Mouse (Mus musculus) urinary bladder, adult 18-20 months (tissue): ENCODE measurements around the gene Hmx1.
A peak's percentile ranks its signal among the peaks of the same experiment; 100 is the strongest.

Experiments used
- DNase-seq, 2 experiments: peaks; one replicate each; pipeline ENCODE4 v3.0.0; 2022; ENCODE audit warnings: low spot score in 2 of 2, mixed read lengths in 2 of 2

Hmx1 gene

DNA sequence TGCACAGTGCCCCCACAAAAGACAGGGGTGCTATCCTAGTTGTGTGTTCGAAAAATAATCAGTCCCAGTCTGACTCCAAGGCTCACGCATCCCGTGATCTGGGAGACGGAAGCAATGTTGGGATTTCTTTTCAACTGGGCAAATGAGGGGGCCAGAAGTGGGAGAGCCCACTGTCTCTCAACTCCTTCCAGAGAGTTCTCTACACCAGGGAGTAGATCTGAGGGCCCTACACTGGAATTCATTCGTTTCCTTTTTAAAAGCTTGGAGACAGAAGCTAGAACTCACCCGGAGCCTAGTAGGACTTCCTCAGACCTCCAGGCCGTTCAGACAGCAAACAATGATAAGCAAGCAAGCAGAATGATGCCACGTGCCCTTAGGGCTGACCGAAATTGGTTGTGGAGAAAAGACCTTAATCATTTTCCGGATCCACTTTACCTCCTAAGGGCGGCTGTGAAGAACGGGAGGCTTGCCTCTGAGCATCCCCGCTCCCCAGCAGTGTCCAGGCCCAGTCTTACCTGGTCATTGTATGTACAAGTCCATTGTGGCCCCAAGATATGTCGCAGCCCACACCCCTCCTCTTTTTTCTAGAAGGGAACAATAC, 9.5 kb downstream of the Hmx1 start:
- no peak for DNase-seq

DNA sequence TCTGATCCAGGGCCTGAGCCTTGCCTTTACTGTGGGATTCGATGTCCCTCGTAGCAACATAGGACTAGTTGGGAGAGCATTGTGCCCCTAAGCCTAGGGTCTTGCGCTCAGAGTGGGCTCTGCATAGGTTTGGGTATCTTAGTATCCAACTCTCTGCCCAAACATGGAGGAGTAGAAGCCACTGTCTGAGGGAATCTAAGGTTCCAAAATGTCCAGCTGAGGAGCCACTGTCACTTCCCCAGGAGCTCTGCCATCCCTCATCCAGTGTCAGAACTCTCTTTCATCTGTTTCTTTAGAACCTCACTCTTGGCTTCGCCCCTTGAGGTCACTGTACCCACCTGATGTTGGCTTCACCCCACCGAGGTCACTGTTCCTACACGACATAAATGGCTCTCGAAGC, 10.2 kb downstream of the Hmx1 start:
- DNase-seq = no peak

DNA sequence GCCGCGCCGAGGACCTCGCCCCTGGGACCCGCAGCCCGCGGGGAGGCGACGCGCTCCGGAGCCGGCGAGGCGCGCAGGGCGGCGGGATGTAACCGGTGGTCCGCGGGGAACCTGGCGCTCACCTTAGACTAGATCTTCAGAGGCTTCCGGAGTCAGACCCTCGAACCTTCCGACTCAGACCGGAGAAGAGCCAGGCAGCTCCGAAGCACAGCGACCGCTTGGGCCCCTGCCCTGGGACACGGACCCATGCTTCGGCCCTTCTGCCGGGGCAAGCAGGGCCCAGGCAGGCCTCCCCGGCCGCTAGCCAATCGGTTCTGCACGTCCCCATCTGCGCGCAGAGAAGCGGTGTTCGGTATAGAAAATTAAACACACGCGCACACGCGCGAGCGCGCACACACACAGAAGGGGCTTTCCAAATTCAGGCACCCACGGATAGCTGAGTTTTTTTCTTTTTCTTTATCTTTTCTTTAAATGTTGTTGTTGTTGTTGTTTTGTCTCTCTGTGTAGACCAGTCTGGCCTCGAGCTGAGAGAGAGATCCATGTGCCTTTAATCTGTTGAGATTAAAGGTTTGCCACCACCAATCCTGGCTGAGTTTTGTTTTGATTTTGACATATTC, 10.9 kb downstream of the Hmx1 start:
- DNase-seq = no peak

DNA sequence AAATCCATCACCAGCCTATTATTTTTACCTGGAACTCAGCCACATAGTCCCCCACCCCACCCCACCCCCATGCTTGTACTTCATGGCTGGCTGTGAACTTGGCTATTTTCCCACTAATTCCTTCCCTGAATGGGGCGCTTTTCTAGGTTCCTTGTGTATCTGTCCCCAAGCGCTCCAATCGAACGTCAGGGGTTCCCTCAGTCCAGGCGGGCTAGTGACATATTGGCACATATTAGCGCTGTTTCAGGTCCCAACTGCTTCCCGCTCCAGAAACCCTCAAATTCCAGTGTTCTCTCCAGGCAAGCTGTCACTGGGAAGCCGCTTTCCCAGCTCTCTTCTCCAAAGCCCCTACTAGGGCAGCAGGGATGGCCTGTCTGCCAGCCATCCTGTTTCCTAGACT, 12.3 kb downstream of the Hmx1 start:
- no peak for DNase-seq

DNA sequence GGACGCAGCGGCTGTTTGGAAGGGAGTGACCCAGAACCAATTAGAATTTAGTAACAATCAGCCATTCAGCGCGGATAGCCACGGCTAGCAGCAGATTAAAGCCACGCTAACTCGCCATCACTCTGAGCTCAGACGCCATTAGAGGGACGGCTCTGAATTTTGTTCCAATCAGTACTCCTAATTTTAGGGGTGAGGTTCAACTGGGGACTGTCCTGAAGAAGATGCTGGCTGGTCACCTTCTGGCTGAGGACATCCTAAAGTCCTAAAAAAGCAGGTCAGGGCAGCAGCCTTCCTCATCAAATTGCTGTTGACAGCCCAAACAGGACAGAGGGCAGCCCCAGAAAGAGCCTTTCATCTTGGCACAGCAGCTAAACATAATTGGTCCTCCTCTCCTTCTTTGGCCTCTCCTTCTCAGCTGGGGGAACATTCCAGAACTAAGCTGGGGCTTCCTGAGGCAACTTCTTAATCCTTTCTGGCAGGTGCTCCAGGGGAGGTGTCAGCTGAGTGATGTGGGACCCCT, 18.6 kb downstream of the Hmx1 start:
- DNase-seq = no peak

DNA sequence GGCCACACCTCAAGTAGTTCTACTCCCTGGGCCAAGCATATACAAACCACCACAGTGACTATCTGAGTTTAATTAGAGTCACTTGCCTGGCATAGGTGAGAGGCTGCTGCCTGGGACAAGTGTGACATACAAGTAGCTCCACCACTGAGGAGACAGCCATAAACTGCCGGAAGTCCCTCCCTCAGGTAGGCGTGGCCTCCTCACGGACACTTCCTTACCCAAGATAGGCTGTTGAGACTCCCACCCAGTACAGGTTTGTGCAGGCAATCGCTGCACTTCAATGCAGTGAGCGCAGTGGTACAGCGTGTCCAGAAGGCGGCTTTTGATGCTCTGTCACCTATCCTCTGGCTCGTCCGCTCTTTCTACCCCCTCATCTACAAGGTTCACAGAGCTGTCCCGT, 22.1 kb downstream of the Hmx1 start:
- no peak for DNase-seq

DNA sequence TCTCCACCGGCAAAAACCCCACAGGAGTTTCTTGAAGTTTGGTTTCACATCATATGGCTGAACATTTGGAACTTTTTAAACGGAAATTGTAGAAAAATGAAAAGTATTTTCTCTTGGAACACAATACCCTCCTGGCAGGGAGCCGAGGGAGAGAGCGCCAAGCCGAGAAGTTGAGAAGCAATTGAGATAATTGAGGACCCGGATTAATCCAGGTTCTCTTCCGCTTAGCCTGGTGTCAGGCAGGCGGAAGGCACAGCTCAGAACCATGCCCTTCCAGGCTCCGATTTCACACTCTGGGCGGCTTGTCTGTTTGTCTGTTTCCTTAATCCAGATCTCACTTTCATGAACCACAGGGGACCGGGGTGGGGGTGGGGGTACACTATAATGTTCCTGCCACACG, 23.9 kb downstream of the Hmx1 start:
- DNase-seq = no peak

DNA sequence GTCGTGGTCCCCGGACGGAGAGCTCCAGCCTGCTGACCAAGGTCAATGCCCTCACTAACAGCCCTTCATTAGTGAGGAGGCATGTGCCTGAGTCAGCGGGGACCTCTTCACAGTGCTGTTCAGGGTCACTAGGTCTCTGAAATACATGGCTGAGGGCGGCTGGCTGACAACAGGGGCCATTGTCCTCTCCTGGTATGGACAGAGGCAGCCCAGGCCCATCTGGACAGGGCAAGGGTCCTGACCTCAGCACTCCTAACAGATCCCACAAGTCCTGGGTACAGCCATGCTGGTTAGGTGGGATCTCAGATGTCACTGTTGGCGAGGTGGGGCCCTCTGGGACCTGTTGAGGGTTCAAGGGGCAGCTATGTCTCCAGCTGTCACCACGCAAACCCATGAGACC, 28.8 kb downstream of the Hmx1 start:
- DNase-seq = no peak

DNA sequence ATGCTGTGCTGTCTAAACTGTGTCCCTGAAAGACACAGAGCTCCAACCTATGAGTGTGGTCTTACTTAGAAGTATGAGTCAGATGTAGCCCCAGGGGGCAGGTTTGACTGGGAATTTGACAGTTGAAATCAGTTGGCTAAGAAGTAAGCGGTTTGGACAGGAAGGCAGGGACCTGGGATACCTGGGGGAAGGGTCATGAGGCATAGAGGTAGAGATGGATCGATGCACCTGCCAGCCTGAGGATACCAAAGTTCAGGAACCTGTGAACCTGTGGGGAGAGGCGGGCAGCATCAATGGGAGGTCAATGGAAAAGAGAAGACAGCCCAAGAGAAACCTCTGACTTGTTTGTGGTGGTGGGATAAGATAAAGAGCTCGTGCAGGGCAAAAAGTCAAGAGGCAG, 32.7 kb downstream of the Hmx1 start:
- DNase-seq = no peak

DNA sequence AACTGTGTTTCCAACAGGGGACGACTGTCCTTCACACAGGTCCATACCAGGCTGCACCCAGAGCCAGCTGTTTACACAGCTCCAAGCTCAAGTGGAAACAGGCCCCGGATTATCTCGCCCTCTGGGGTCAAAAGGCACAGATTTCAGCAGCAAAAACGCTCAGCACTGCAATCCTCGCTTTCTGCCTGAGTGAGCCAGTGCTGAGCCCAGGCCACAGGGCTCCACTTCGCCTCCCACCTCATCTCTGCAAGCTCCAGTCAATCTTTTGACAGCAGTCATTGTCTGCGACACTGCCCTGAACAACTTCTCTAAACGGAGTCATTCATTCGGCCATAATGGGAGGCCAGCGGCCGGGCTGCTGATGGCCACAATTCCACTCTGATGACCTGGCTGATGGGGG, 36.3 kb downstream of the Hmx1 start:
- peak in 1 of 2 experiments; percentile 2 for DNase-seq

DNA sequence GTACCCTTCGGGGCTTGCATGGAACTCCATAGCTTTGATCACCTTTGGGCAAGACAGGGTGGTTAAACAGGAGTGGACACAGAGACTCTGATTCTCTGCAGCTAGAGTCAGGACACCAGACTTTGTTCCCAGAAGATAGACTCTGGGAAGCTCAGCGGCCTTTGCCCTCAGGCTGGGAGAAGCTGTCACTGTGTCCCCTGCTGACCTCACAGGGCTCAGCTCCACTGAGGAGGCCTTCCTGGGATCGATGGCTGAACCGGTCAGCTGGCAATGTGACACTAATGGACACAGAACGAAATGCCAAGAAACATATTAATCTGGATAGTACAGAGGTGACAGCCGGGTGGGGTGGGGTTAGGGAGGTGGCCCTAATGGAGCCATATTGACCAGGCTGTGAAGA, 39.0 kb downstream of the Hmx1 start:
- DNase-seq = no peak

DNA sequence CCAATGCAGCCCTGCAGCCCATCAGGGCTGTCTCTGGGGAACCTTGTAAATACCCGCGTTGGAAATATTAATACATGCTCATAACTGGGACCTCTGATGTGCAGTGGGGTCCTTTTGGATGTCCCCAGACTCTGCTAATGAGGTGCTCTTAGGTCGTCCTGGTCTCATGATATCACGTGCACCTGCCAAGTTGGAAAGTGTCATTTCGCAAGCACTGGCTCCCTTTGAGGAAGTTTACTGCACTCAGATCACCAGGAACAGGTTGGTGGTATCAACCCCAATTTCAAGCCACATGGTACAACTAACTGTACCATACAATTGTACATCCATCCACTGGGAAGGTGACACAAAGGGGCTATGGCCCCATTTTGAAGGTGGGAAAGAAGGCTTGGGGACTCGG, 39.5 kb downstream of the Hmx1 start:
- no peak for DNase-seq

DNA sequence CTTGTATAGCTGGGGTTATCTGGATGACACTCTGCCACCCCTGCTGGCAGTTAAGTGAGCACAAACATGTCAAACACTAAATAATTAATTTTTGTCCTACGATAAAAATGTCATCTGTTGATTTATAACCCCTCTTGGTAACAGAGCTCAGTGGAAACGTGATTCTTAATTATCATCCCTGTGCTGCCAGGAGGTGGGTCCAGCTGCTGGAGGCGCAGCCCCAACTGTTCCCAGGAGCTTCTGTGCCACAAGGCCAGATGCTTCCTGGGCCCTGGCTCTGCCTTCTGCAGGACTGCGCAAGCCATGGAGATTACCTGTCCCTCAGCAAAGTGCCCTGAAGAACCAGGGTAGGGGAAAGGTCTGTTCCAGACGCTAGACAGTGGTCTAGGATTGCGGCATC, 43.2 kb downstream of the Hmx1 start:
- no peak for DNase-seq

DNA sequence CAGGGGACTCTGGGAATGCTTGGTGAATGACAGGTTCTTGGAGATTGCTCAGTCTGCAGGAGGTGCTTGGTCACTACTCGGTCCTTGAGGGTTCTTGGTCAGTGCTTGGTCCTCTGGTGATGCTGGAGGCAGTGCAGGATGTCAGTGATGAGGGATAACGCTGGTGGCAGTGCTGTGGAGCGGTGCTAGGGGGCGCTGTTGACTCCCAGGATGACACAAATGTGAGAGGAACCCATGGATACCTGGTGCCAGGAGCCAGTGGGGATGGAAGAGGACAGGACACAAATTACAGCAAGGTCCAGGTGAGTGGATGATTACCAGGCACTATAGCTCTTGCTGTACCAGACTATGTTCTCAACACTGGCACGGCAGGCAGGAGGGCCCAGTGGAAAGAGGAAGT, 45.1 kb downstream of the Hmx1 start:
- no peak for DNase-seq

DNA sequence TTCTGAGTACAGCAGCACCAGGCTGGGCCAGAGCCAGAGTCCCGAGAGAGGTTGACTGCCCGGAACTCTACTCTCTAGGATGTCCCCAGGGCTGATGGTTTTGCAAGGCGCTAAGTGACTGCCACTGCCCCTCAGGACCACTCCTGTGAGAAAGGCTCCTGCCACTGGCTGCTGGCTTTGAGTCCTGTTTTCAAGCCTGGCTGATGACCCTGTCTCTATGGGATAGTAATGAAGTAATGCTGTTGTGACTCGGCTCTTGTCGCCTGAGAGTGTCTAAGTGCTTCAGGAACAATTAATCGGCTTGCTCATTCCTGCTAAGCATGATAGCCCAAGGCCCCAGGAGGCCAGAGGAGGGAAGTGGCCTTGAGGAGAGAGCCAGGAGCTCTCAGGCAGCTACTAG, 45.8 kb downstream of the Hmx1 start:
- DNase-seq = no peak

DNA sequence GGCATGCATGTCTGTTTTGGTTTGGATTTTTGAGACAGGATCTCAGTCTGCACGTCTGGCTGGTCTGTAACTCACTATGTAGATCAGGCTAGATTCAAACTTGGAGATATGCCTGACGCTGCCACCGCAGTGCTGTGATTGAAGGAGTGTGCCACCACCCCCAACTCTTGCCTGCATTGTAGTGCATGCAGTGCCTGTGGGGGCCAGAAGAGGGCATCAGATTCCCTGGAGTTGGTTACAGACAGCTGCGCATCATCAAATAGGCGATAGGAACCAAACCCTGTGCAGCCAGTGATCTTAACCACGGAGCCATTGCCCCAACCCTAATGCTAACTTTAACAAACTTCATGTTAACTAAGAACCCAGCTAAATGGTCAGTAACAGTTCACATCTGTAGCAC, 49.9 kb downstream of the Hmx1 start:
- no peak for DNase-seq

DNA sequence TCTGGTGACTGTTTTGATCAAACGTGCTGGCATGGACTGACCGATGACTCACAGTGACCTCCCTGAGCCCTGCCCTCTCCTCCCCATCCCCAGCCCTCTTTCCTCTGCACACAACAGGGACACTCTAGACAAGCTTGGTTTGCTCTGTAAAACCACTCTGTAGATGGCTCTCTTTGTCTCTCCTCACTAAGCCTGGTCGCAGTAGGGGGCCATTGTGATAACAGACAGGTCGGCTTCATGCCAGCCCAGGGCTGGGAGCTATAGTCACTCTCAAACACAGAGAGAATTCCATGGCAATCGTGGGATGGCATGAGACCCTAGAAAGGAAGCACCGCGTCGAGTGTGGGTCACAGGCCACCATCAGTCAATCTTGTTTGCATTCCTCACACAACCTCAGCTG, 51.6 kb downstream of the Hmx1 start:
- DNase-seq = no peak

DNA sequence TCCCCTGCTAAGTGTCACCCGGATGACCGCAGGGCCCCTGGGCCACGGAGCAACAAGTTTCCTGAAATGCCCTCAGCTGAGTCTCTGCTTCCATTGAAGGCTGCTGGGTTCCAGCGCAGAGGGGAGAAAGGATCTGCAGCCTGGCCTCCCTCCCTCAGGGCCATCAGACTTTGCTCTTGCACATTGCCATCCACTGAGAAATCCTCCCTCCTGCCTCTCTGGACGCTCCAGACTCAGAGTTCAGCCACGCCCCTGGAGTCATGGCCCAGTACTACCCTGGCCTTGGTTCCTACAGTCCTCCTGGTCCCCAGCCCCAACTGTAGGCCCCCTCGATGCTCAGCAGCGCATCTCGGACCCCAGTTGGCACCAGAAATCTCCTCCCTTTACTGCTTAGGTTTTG, 52.5 kb downstream of the Hmx1 start:
- no peak for DNase-seq

DNA sequence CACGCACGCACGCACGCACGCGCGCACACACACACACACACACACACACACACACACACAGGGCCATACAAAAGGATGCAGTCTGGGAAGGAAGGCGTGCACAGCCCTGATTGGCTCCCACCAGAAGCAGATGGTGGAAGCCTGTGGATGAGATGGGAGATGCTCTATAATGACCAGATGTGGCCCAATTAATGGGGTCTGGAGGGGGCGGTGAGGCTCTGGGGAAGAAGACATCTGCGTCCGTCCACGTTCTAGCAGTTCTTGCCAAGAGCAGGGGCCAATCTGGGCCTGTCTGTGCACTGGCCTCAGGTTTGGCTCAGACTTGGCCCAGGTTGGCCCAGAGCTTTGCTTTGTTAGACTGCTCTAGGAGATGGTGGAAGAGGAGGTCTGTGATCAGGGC, 55.8 kb downstream of the Hmx1 start:
- DNase-seq = no peak

DNA sequence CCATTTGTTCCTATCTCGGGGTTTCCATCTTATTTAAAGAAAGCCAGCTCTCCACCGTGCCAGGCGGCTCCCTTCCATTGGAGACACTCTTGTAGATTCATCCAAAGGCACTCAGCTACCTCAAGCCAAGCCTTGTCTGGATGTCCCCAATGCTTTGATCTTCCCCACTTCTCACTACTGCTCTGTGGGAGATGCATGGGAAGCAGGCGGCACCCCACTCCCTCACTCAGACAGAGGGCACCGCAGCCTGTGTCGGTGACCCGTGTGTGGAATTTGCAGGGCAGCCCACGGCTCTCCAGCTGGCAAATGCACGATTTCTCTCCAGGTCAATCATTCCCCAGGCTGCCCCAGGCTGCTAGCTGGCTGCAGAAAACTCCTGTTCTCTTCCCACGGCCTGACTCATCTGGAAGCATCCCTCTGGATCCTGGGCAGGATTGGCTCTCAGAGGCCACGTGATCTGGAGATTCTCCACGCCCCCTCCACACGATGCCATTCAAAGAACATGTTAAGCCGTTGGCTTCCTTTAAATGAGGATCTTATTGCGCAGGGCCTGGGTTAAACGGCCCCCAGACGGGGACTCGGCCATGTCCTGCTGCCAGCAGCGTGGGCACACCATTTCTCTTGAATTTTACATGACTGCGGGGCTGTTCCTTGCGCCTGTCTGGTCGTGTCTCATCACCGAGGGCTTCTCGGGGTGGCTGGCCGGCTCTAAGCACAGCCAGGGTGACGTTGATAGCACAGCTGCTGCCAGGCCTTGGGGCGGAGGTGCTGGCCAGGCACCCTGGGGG, 58.9 kb downstream of the Hmx1 start:
- DNase-seq = no peak
